Mouse (Mus musculus): Measurements from ENCODE around the gene Lgals3bp.

- TF ChIP-seq CTCF (IDR thresholded peaks at IDR 0.05; ENCODE audit: extremely low read depth, insufficient read depth, insufficient read length, insufficient replicate concordance) (no peak), POLR2A (IDR thresholded peaks at IDR 0.05; ENCODE audit: low read depth, low read length) (no peak)
Observed at GRCm38 (mm10) chr11:118447346-118447745, 45.5 kb upstream of the Lgals3bp start.
